ENCODE assay signal across 9 mouse cellular contexts in genomic region chr15:93744191-93744945, GRCm38 (mm10).
A peak's percentile ranks its signal among the peaks of the same experiment; 100 is the strongest.
DNase-seq lines count a peak whose midpoint lies in the region; ATAC-seq and TF ChIP-seq lines count a peak whose summit lies in the region.
"Had no signal": no experiment of that assay in that cellular context is flagged by ENCODE, and none has a peak within 500 bp of the region (broad histone marks: within the 10 kb centered on the region; RNA-seq: fewer than 3 reads in every experiment).

No protein-coding gene starts in this region.

- H3K4me1 ChIP-seq in lung, embryonic 14.5 days (ENCODE audit: insufficient read depth), result peaks cover 8% of the 10 kb centered on the region; the same call in 1 of the 2 replicates
- H3K4me1 ChIP-seq in heart, embryonic 16.5 days (ENCODE audit: control insufficient read depth, insufficient read depth, low read length), result peaks cover 11% of the 10 kb centered on the region

- TF ChIP-seq CTCF in lung, embryonic 14.5 days (IDR thresholded peaks at IDR 0.05; ENCODE audit: low read depth), result no peak

- DNase-seq in adrenal gland, adult 2 months, result peak; percentile 5
- DNase-seq in adrenal gland, postnatal 4 days (ENCODE audit: low spot score in 2 of 2), result no peak
- DNase-seq in lung, embryonic 14.5 days, result peak; percentile 54
- DNase-seq in lung, postnatal 10 days, result no peak
- DNase-seq in frontal cortex, adult 2 months (ENCODE audit: extremely low spot score in 1 of 2, low spot score in 1 of 2), result no peak
- DNase-seq in right cerebral cortex, postnatal 36 days (ENCODE audit: low spot score in 2 of 2), result no peak

- H3K9me3 ChIP-seq in lung, embryonic 14.5 days (ENCODE audit: low read depth, low read length), result no peaks in the 10 kb centered on the region
- H3K9me3 ChIP-seq in heart, embryonic 16.5 days (replicated peaks; ENCODE audit: control insufficient read depth, low read length), result peaks cover 3% of the 10 kb centered on the region; the same call in 1 of the 2 replicates
- H3K9me3 ChIP-seq: embryonic facial prominence, embryonic 13.5 days had no signal

- no peak overlapping the region for H3K4me2 ChIP-seq in lung, embryonic 14.5 days
- H3K4me2 ChIP-seq in heart, embryonic 16.5 days (ENCODE audit: low read depth, low read length), result no peak overlapping the region
- H3K4me2 ChIP-seq: embryonic facial prominence, embryonic 13.5 days had no signal

- 20% methylated on average over 12 of the region's 12 CpGs for WGBS in lung, embryonic 14.5 days
- WGBS in heart, embryonic 16.5 days, result 20% methylated on average over 12 of the region's 12 CpGs

- ATAC-seq in lung, embryonic 14.5 days (ENCODE audit: insufficient read depth), result peak; percentile 63
- ATAC-seq in heart, embryonic 16.5 days (replicated peaks; ENCODE audit: extremely low read depth, insufficient read depth, low FRiP score), result peak; percentile 77
- ATAC-seq in megakaryocyte progenitor cell, adult 5-6 weeks (replicated peaks; ENCODE audit: poor library complexity), result peak; percentile 90

- no peak overlapping the region for H3K9ac ChIP-seq in lung, embryonic 14.5 days
- no peak overlapping the region for H3K9ac ChIP-seq in heart, embryonic 16.5 days (ENCODE audit: low read length)
- H3K9ac ChIP-seq: embryonic facial prominence, embryonic 13.5 days had no signal

- H3K27me3 ChIP-seq in lung, embryonic 14.5 days (ENCODE audit: insufficient read depth, low read length), result no peaks in the 10 kb centered on the region
- H3K27me3 ChIP-seq in heart, embryonic 16.5 days (ENCODE audit: control insufficient read depth, insufficient read depth, low read length), result no peaks in the 10 kb centered on the region
- H3K27me3 ChIP-seq: embryonic facial prominence, embryonic 13.5 days had no signal

- no peak overlapping the region for H3K4me3 ChIP-seq in lung, embryonic 14.5 days (ENCODE audit: low read depth, low read length)
- no peak overlapping the region for H3K4me3 ChIP-seq in heart, embryonic 16.5 days (ENCODE audit: low read length)
- H3K4me3 ChIP-seq: embryonic facial prominence, embryonic 13.5 days had no signal

- no peaks in the 10 kb centered on the region for H3K36me3 ChIP-seq in lung, embryonic 14.5 days (ENCODE audit: insufficient read depth)
- no peaks in the 10 kb centered on the region for H3K36me3 ChIP-seq in heart, embryonic 16.5 days (ENCODE audit: control insufficient read depth, insufficient read depth)
- H3K36me3 ChIP-seq: embryonic facial prominence, embryonic 13.5 days had no signal

- H3K27ac ChIP-seq in lung, embryonic 14.5 days (ENCODE audit: low read depth), result no peak overlapping the region
- H3K27ac ChIP-seq in heart, embryonic 16.5 days (ENCODE audit: low read length), result no peak overlapping the region
- H3K27ac ChIP-seq: embryonic facial prominence, embryonic 13.5 days had no signal

Comparison
In these comparisons a context has a peak if more than half of its experiments do, and no peak if none do; other contexts are left out.
1. DNase-seq: peak in adrenal gland, adult 2 months (single experiment) and lung, embryonic 14.5 days (single experiment); none in adrenal gland, postnatal 4 days (0 of 2), lung, postnatal 10 days (single experiment), frontal cortex, adult 2 months (0 of 2) and right cerebral cortex, postnatal 36 days (0 of 2).
2. Peak in every context shown above with its lines, with median percentiles within 50 percentile points of each other: ATAC-seq.